Mouse (Mus musculus) erythroblast, embryonic 14.5 days (primary cell): ENCODE results near the gene Creg1.

ENCODE experiments used
- GATA1 ChIP-seq: IDR thresholded peaks from 2 replicates; pipeline ENCODE4 v1.6.1; 2012; ENCODE audit warnings: low read length, inconsistent platforms, mixed read lengths
- TAL1 ChIP-seq: IDR thresholded peaks from 3 replicates; pipeline ENCODE4 v1.6.1; 2012; ENCODE audit warnings: low read length, inconsistent platforms, mixed read lengths

DNA sequence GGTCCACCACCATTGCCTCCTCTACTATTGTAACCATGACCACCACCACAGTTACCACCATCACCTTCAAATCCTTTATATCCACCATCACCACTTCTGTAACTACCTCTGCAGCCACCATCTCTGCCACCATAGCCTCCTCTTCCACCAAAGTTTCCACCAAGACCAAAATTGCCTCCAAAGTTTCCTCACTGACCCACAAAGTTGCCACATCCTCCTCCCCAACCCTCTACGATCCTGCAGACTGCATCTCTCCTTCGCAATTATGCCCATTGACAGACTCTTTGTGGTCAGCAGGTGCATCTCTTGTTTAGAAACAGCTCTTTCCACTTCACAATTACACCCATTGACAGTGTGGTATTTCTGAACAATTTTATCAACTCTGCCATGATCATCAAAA lies 28.7 kb upstream of the Creg1 start:
- TF ChIP-seq GATA1 (no peak), TAL1 (no peak)
